Mouse (Mus musculus) limb, embryonic 10.5 days (tissue): ENCODE measurements around the gene Tie1. TPM values are rescaled to one million over a fixed set of nuclear protein-coding genes. Genes with fewer than 3 reads are reported as not detected.

ENCODE experiments used
- DNase-seq: peaks from one replicate; pipeline ENCODE4 v3.0.0-alpha.2; 2017; ENCODE audit warnings: low spot score
- H3K27ac ChIP-seq: fragments of 300-500 bp; sonication (generic); 2 replicates; pipeline ENCODE4 v1.5.1; 2016; ENCODE audit warnings: mild to moderate bottlenecking
- H3K27me3 ChIP-seq: fragments of 300-500 bp; sonication (generic); 2 replicates; pipeline ENCODE4 v1.6.1; 2016; ENCODE audit warnings: low read depth, mild to moderate bottlenecking; ENCODE audit not compliant: poor library complexity, severe bottlenecking
- H3K36me3 ChIP-seq: fragments of 300-500 bp; sonication (generic); 2 replicates; pipeline ENCODE4 v1.6.1; 2016; ENCODE audit warnings: mild to moderate bottlenecking, moderate library complexity
- H3K4me1 ChIP-seq: fragments of 300-500 bp; sonication (generic); 2 replicates; pipeline ENCODE4 v1.6.1; 2016
- H3K4me3 ChIP-seq: fragments of 300-500 bp; sonication (generic); 2 replicates; pipeline ENCODE4 v1.5.1; 2016; ENCODE audit warnings: mild to moderate bottlenecking, moderate library complexity
- H3K9me3 ChIP-seq: fragments of 300-500 bp; sonication (generic); replicated peaks from 2 replicates; pipeline ENCODE4 v1.6.1; 2016; ENCODE audit warnings: mild to moderate bottlenecking
- WGBS: fragments of 180-500 bp; shearing (Covaris S2); methylation state at CpG from one replicate; pipeline ENCODE4 v1.1.7; 2016; 5-methylcytosine and 5-hydroxymethylcytosine counted together
- polyA plus RNA-seq: library from polyadenylated mRNA; unstranded; fragments of >200 nt; fragmentation: Nextera tagmentation; extraction: Ambion mirVana; gene quantifications from 2 replicates; pipeline ENCODE4 v1.2.1, GENCODE M21; 2016

Tie1 gene
- 16.8 and 19.4 TPM in 2 replicates for polyA plus RNA-seq

GRCm38 (mm10) chr4:118489717-118490132, at the start of gene Tie1:
Gene Tie1 (minus strand): TSS chr4:118490061.
- Histone ChIP-seq H3K27ac (no peak within 1 kb of the TSS; the same call in 1 of the 2 replicates), H3K4me1 (peaks cover 12% of the 10 kb centered on the region), H3K4me3 (0 out of 2 replicates have a peak within 1 kb of the TSS, but pooled peaks have one; percentile 13), H3K36me3 (no peaks in the 10 kb centered on the region), H3K9me3 (no peaks in the 10 kb centered on the region), H3K27me3 (no peaks in the 10 kb centered on the region)
- WGBS = 82% methylated on average over 8 of the region's 8 CpGs
- DNase-seq = no peak

GRCm38 (mm10) chr4:118537801-118538200, 47.9 kb upstream of the Tie1 start:
- H3K4me3 ChIP-seq = no peak overlapping the region
- H3K27me3 ChIP-seq = peaks cover 28% of the 10 kb centered on the region
- H3K36me3 ChIP-seq = no peaks in the 10 kb centered on the region
- H3K27ac ChIP-seq = no peak overlapping the region
- 59% methylated on average over 6 of the region's 6 CpGs for WGBS
- DNase-seq = no peak
- no peaks in the 10 kb centered on the region for H3K9me3 ChIP-seq
- H3K4me1 ChIP-seq = peaks cover 4% of the 10 kb centered on the region; the same call in 1 of the 2 replicates

- DNase-seq = no peak
- H3K4me1 ChIP-seq = peaks cover 3% of the 10 kb centered on the region; the same call in 1 of the 2 replicates
- WGBS = 88% methylated on average over 6 of the region's 6 CpGs
- peaks cover 10% of the 10 kb centered on the region; the same call in 1 of the 2 replicates for H3K27me3 ChIP-seq
- H3K4me3 ChIP-seq = no peak overlapping the region
- no peaks in the 10 kb centered on the region for H3K9me3 ChIP-seq
- no peaks in the 10 kb centered on the region for H3K36me3 ChIP-seq
- no peak overlapping the region for H3K27ac ChIP-seq
These were observed 45.7 kb upstream of the Tie1 start for GRCm38 (mm10) chr4:118535610-118536009.

- no peak overlapping the region for H3K4me3 ChIP-seq
- no peaks in the 10 kb centered on the region for H3K9me3 ChIP-seq
- H3K4me1 ChIP-seq = no peaks in the 10 kb centered on the region
- H3K36me3 ChIP-seq = no peaks in the 10 kb centered on the region
- H3K27ac ChIP-seq = no peak overlapping the region
- H3K27me3 ChIP-seq = peaks cover 8% of the 10 kb centered on the region; the same call in 1 of the 2 replicates
- no peak for DNase-seq
- 82% methylated on average over 7 of the region's 7 CpGs for WGBS
These were observed 43.7 kb upstream of the Tie1 start for GRCm38 (mm10) chr4:118533605-118534004.

GRCm38 (mm10) chr4:118533156-118533555, 43.3 kb upstream of the Tie1 start:
- H3K9me3 ChIP-seq = no peaks in the 10 kb centered on the region
- peaks cover 4% of the 10 kb centered on the region; the same call in 1 of the 2 replicates for H3K27me3 ChIP-seq
- no peak overlapping the region for H3K4me3 ChIP-seq
- 63% methylated on average over 4 of the region's 4 CpGs for WGBS
- DNase-seq = no peak
- no peaks in the 10 kb centered on the region for H3K36me3 ChIP-seq
- H3K27ac ChIP-seq = no peak overlapping the region
- H3K4me1 ChIP-seq = no peaks in the 10 kb centered on the region

- 81% methylated on average over 5 of the region's 5 CpGs for WGBS
- no peaks in the 10 kb centered on the region for H3K9me3 ChIP-seq
- no peaks in the 10 kb centered on the region for H3K36me3 ChIP-seq
- H3K27me3 ChIP-seq = peaks cover 1% of the 10 kb centered on the region; the same call in 1 of the 2 replicates
- no peak overlapping the region for H3K4me3 ChIP-seq
- no peaks in the 10 kb centered on the region for H3K4me1 ChIP-seq
- no peak overlapping the region for H3K27ac ChIP-seq
- no peak for DNase-seq
These were observed 42.8 kb upstream of the Tie1 start for GRCm38 (mm10) chr4:118532663-118533062.

GRCm38 (mm10) chr4:118527720-118528119, 37.9 kb upstream of the Tie1 start:
- H3K9me3 ChIP-seq = no peaks in the 10 kb centered on the region
- no peaks in the 10 kb centered on the region for H3K36me3 ChIP-seq
- peaks cover 6% of the 10 kb centered on the region; the same call in 1 of the 2 replicates for H3K27me3 ChIP-seq
- 90% methylated on average over 6 of the region's 6 CpGs for WGBS
- no peak for DNase-seq
- H3K4me1 ChIP-seq = peaks cover 6% of the 10 kb centered on the region
- H3K4me3 ChIP-seq = no peak overlapping the region
- no peak overlapping the region for H3K27ac ChIP-seq

- Histone ChIP-seq H3K36me3 (no peaks in the 10 kb centered on the region), H3K27me3 (peaks cover 6% of the 10 kb centered on the region; the same call in 1 of the 2 replicates), H3K4me1 (peaks cover 6% of the 10 kb centered on the region), H3K9me3 (no peaks in the 10 kb centered on the region), H3K27ac (no peak overlapping the region), H3K4me3 (no peak overlapping the region)
- DNase-seq = no peak
- 46% methylated on average over 5 of the region's 5 CpGs for WGBS
These were observed 37.4 kb upstream of the Tie1 start for GRCm38 (mm10) chr4:118527335-118527681.

GRCm38 (mm10) chr4:118526408-118527334, 36.8 kb upstream of the Tie1 start, which contains the start of gene 2610528J11Rik:
Gene 2610528J11Rik (plus strand): TSS chr4:118526999.
- no peaks in the 10 kb centered on the region for H3K9me3 ChIP-seq
- no peak for DNase-seq
- H3K27me3 ChIP-seq = peaks cover 6% of the 10 kb centered on the region; the same call in 1 of the 2 replicates
- peaks cover 6% of the 10 kb centered on the region for H3K4me1 ChIP-seq
- H3K36me3 ChIP-seq = no peaks in the 10 kb centered on the region
- 45% methylated on average over 17 of the region's 17 CpGs for WGBS
- H3K27ac ChIP-seq = no peak within 1 kb of the TSS
- no peak within 1 kb of the TSS for H3K4me3 ChIP-seq

- H3K27ac ChIP-seq = no peak overlapping the region
- H3K9me3 ChIP-seq = no peaks in the 10 kb centered on the region
- peaks cover 6% of the 10 kb centered on the region; the same call in 1 of the 2 replicates for H3K27me3 ChIP-seq
- H3K4me1 ChIP-seq = peaks cover 6% of the 10 kb centered on the region
- H3K4me3 ChIP-seq = no peak overlapping the region
- 68% methylated on average over 3 of the region's 3 CpGs for WGBS
- no peak for DNase-seq
- H3K36me3 ChIP-seq = no peaks in the 10 kb centered on the region
These were observed 35.9 kb upstream of the Tie1 start for GRCm38 (mm10) chr4:118525779-118526178.

GRCm38 (mm10) chr4:118523976-118524375, 34.1 kb upstream of the Tie1 start:
- H3K27me3 ChIP-seq = peaks cover 6% of the 10 kb centered on the region; the same call in 1 of the 2 replicates
- WGBS = 82% methylated on average over 7 of the region's 7 CpGs
- H3K27ac ChIP-seq = no peak overlapping the region
- no peaks in the 10 kb centered on the region for H3K36me3 ChIP-seq
- H3K9me3 ChIP-seq = no peaks in the 10 kb centered on the region
- H3K4me1 ChIP-seq = peaks cover 6% of the 10 kb centered on the region
- DNase-seq = no peak
- no peak overlapping the region for H3K4me3 ChIP-seq

- no peaks in the 10 kb centered on the region for H3K36me3 ChIP-seq
- no peaks in the 10 kb centered on the region for H3K9me3 ChIP-seq
- H3K27ac ChIP-seq = no peak overlapping the region
- DNase-seq = no peak
- peaks cover 14% of the 10 kb centered on the region for H3K27me3 ChIP-seq
- peaks cover 12% of the 10 kb centered on the region for H3K4me1 ChIP-seq
- 87% methylated on average over 7 of the region's 7 CpGs for WGBS
- no peak overlapping the region for H3K4me3 ChIP-seq
These were observed 32.4 kb upstream of the Tie1 start for GRCm38 (mm10) chr4:118522248-118522647.

GRCm38 (mm10) chr4:118518208-118518607, 28.3 kb upstream of the Tie1 start:
- Histone ChIP-seq H3K27me3 (peaks cover 18% of the 10 kb centered on the region), H3K36me3 (no peaks in the 10 kb centered on the region), H3K4me3 (no peak overlapping the region), H3K27ac (no peak overlapping the region), H3K4me1 (peaks cover 16% of the 10 kb centered on the region), H3K9me3 (no peaks in the 10 kb centered on the region)
- whole genome bisulfite sequencing = 70% methylated on average over 5 of the region's 5 CpGs
- DNase-seq = no peak
